Mouse (Mus musculus) heart, embryonic 13.5 days (tissue): ENCODE measurements around the gene Tmem117. TPM values are rescaled to one million over a fixed set of nuclear protein-coding genes. Genes with fewer than 3 reads are reported as not detected.

ENCODE experiments used
- ATAC-seq: fragments of 200-750 bp; cut with Nextera tagmentation; 2 replicates; pipeline ENCODE4 v1.8.0; 2017; ENCODE audit warnings: moderate TSS enrichment; ENCODE audit not compliant: insufficient number of reproducible peaks, low FRiP score, low TSS enrichment; ENCODE audit errors: extremely low read depth
- H3K27ac ChIP-seq: fragments of 300-500 bp; sonication (generic); replicated peaks from 2 replicates; pipeline ENCODE4 v1.5.1; 2015; ENCODE audit warnings: moderate library complexity, mild to moderate bottlenecking, inconsistent platforms
- H3K27me3 ChIP-seq: fragments of 300-500 bp; sonication (generic); replicated peaks from 2 replicates; pipeline ENCODE4 v1.6.1; 2015; ENCODE audit warnings: mild to moderate bottlenecking, inconsistent platforms
- H3K36me3 ChIP-seq: fragments of 300-500 bp; sonication (generic); 2 replicates; pipeline ENCODE4 v1.6.1; 2015; ENCODE audit warnings: mild to moderate bottlenecking, inconsistent platforms
- H3K4me1 ChIP-seq: fragments of 300-500 bp; sonication (generic); 2 replicates; pipeline ENCODE4 v1.6.1; 2015; ENCODE audit warnings: inconsistent platforms
- H3K4me2 ChIP-seq: fragments of 300-500 bp; sonication (generic); 2 replicates; pipeline ENCODE4 v1.6.1; 2015; ENCODE audit warnings: inconsistent platforms, mild to moderate bottlenecking, moderate library complexity
- H3K4me3 ChIP-seq: fragments of 300-500 bp; sonication (generic); 2 replicates; pipeline ENCODE4 v1.5.1; 2015; ENCODE audit warnings: moderate library complexity, mild to moderate bottlenecking, inconsistent platforms
- H3K9ac ChIP-seq: fragments of 300-500 bp; sonication (generic); 2 replicates; pipeline ENCODE4 v1.6.1; 2015; ENCODE audit warnings: inconsistent platforms, mild to moderate bottlenecking, moderate library complexity
- H3K9me3 ChIP-seq: fragments of 300-500 bp; sonication (generic); 2 replicates; pipeline ENCODE4 v1.6.1; 2016; ENCODE audit warnings: inconsistent platforms
- WGBS: fragments of 180-500 bp; shearing (Covaris S2); methylation state at CpG from one replicate; pipeline ENCODE4 v1.1.7; 2015; ENCODE audit warnings: mixed read lengths; 5-methylcytosine and 5-hydroxymethylcytosine counted together
- polyA plus RNA-seq: library from polyadenylated mRNA; unstranded; fragments of >200 nt; fragmentation: Nextera tagmentation; extraction: Ambion mirVana; gene quantifications from 2 replicates; pipeline ENCODE4 v1.2.1, GENCODE M21; 2015

Tmem117 gene
- polyA plus RNA-seq, 1 experiment from 2014 or later, result 1.2 TPM

DNA sequence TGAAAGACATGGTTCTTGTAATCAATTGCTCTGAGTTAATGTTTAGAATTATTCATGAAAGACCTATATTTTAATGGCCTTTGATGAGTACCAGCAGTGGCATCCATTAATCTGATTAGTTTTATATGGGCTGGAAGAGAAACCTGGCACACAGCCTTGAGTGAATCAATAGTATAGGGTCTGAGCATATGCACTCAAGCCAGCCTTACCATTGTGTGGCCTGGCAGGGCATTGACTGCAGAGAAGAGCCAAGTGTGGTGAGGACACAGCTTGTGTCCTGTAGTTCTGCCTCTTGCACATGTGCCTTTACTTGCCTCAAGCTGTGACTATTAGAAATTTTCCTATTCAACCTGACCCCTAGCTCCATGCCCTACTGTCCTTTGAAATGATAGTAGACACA lies 472.5 kb downstream of the Tmem117 start:
- Histone ChIP-seq H3K4me2 (no peak overlapping the region), H3K27me3 (no peaks in the 10 kb centered on the region), H3K27ac (no peak overlapping the region), H3K9ac (no peak overlapping the region), H3K4me3 (no peak overlapping the region), H3K4me1 (no peaks in the 10 kb centered on the region), H3K36me3 (no peaks in the 10 kb centered on the region), H3K9me3 (no peaks in the 10 kb centered on the region)
- ATAC-seq, result no peak

GRCm38 (mm10) chr15:95107246-95107809 lies 478.3 kb downstream of the Tmem117 start:
- no peaks in the 10 kb centered on the region for H3K9me3 ChIP-seq
- no peak overlapping the region for H3K27ac ChIP-seq
- H3K27me3 ChIP-seq, result no peaks in the 10 kb centered on the region
- H3K36me3 ChIP-seq, result no peaks in the 10 kb centered on the region
- H3K4me3 ChIP-seq, result no peak overlapping the region
- H3K4me1 ChIP-seq, result no peaks in the 10 kb centered on the region
- no peak overlapping the region for H3K4me2 ChIP-seq
- no peak for ATAC-seq
- no peak overlapping the region for H3K9ac ChIP-seq
- WGBS, result 81% methylated on average over 8 of the region's 8 CpGs

DNA sequence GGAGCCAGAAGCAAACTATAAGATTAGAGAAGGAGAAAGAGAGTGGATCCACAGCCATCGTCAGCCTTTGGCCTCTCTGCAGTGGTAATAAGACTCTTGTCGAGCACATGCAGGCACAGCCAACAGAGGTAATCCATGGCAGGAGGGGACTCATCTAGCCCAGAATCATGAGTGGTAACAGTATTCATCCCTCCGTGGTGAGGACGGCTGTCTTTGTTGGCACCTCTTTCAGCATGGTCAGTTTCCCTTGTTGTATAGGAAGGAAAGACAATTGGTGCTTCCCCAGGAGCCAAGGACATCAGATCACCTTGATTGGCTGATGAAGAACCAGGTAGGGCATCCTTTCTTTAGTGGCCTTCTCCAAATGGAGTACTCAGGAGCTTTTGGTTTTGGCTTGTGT lies 479.6 kb downstream of the Tmem117 start:
- Histone ChIP-seq H3K36me3 (no peaks in the 10 kb centered on the region), H3K27ac (no peak overlapping the region), H3K9ac (no peak overlapping the region), H3K4me2 (no peak overlapping the region), H3K27me3 (no peaks in the 10 kb centered on the region), H3K9me3 (no peaks in the 10 kb centered on the region), H3K4me1 (no peaks in the 10 kb centered on the region), H3K4me3 (no peak overlapping the region)
- WGBS, result 69% methylated on average over 4 of the region's 4 CpGs
- no peak for ATAC-seq

- no peaks in the 10 kb centered on the region for H3K27me3 ChIP-seq
- no peak for ATAC-seq
- 63% methylated on average over 4 of the region's 4 CpGs for WGBS
- no peak overlapping the region for H3K4me3 ChIP-seq
- H3K27ac ChIP-seq, result no peak overlapping the region
- H3K9ac ChIP-seq, result no peak overlapping the region
- no peaks in the 10 kb centered on the region for H3K4me1 ChIP-seq
- H3K36me3 ChIP-seq, result no peaks in the 10 kb centered on the region
- H3K4me2 ChIP-seq, result no peak overlapping the region
- H3K9me3 ChIP-seq, result no peaks in the 10 kb centered on the region
Measured at GRCm38 (mm10) chr15:95131401-95131800, 502.4 kb downstream of the Tmem117 start.

DNA sequence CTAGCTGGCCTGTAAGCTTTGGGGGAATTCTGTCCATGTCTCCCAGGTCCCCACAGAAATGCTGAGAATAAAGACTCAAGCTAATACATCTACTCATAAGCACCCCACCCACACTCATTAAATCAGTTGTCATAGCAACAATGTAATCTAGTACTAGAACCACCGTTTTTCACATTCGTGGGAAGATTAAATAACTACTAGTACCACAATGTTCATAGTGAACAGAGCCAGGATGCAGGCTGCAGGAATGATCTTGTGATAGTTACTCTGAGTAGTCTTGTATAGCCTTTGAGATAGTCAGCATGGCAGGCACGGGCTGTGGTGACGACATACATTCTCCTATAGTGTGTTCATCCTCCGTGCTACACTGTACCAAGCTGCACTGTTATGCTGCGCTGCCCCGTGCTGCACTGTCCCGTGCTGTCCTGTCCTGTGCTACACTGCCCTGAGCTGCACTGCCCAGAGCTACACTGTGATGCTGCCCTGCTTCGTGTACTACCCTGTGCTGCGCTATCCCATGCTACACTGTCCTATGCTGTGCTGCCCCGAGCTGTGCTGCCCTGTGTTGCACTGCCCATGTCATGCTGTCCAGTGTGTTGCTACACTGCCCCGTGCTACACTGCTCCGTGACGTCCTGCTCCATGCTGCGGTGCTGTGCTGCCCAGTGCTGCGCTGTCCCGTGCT lies 507.0 kb downstream of the Tmem117 start:
- ATAC-seq, result no peak

GRCm38 (mm10) chr15:95137018-95137810 lies 508.2 kb downstream of the Tmem117 start:
- WGBS, result 63% methylated on average over 10 of the region's 10 CpGs

More for the DNA sequence above, 507.0 kb downstream of the Tmem117 start:
- Histone ChIP-seq H3K27ac (no peak overlapping the region), H3K9me3 (no peaks in the 10 kb centered on the region), H3K4me3 (no peak overlapping the region), H3K27me3 (no peaks in the 10 kb centered on the region), H3K36me3 (no peaks in the 10 kb centered on the region), H3K4me1 (no peaks in the 10 kb centered on the region), H3K4me2 (no peak overlapping the region), H3K9ac (no peak overlapping the region)
- WGBS, result 82% methylated on average over 17 of the region's 17 CpGs

GRCm38 (mm10) chr15:95138709-95139409 lies 509.8 kb downstream of the Tmem117 start:
- Histone ChIP-seq H3K9ac (no peak overlapping the region), H3K9me3 (no peaks in the 10 kb centered on the region), H3K4me2 (no peak overlapping the region), H3K4me1 (no peaks in the 10 kb centered on the region), H3K27me3 (no peaks in the 10 kb centered on the region), H3K4me3 (no peak overlapping the region), H3K27ac (no peak overlapping the region), H3K36me3 (no peaks in the 10 kb centered on the region)
- 61% methylated on average over 12 of the region's 12 CpGs for WGBS
- ATAC-seq, result no peak

More at GRCm38 (mm10) chr15:95137018-95137810, 508.2 kb downstream of the Tmem117 start:
- Histone ChIP-seq H3K9ac (no peak overlapping the region), H3K9me3 (no peaks in the 10 kb centered on the region), H3K27ac (no peak overlapping the region), H3K4me2 (no peak overlapping the region), H3K4me1 (no peaks in the 10 kb centered on the region), H3K4me3 (no peak overlapping the region), H3K27me3 (no peaks in the 10 kb centered on the region), H3K36me3 (no peaks in the 10 kb centered on the region)
- ATAC-seq, result no peak

GRCm38 (mm10) chr15:95144131-95144530 lies 515.1 kb downstream of the Tmem117 start:
- WGBS, result 72% methylated on average over 2 of the region's 2 CpGs
- ATAC-seq, result no peak

DNA sequence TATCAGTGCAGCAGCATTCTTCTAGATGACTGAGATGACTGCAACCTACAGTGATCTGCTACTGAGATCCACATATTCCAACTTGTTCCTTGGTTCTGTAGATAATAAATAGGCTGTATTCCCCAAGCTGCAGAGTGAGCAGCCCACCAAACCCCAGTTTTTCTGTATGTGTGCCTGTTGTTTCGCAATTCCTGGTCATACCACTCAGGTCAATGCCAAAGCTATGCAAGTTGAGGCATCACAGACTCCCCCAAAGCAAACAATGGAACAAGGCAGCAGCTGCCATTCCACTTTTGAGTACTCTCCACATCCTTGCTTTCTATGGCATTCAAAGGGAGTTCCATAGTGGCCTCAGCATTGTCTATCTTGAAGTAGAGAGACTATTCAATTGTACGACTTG lies 516.1 kb downstream of the Tmem117 start:
- ATAC-seq, result no peak
- Histone ChIP-seq H3K9ac (no peak overlapping the region), H3K27ac (no peak overlapping the region), H3K27me3 (no peaks in the 10 kb centered on the region), H3K4me3 (no peak overlapping the region), H3K36me3 (no peaks in the 10 kb centered on the region), H3K9me3 (no peaks in the 10 kb centered on the region), H3K4me1 (no peaks in the 10 kb centered on the region), H3K4me2 (no peak overlapping the region)
- WGBS, result 73% methylated on average over 2 of the region's 2 CpGs

More at GRCm38 (mm10) chr15:95144131-95144530, 515.1 kb downstream of the Tmem117 start:
- Histone ChIP-seq H3K36me3 (no peaks in the 10 kb centered on the region), H3K4me2 (no peak overlapping the region), H3K4me1 (no peaks in the 10 kb centered on the region), H3K9ac (no peak overlapping the region), H3K4me3 (no peak overlapping the region), H3K27ac (no peak overlapping the region), H3K27me3 (no peaks in the 10 kb centered on the region), H3K9me3 (no peaks in the 10 kb centered on the region)
